Mouse (Mus musculus) frontal cortex, postnatal 36 days (tissue): ENCODE measurements around the gene Fgfr2.

Source experiments
- DNase-seq, 2 experiments: peaks; one replicate each; pipeline ENCODE4 v3.0.0; 2022; ENCODE audit warnings: low spot score in 2 of 2

Gene Fgfr2

GRCm38 (mm10) chr7:132305492-132306375, 817.4 kb downstream of the Fgfr2 start:
- no peak for DNase-seq

- no peak for DNase-seq
Observed at GRCm38 (mm10) chr7:132304424-132305085, 818.6 kb downstream of the Fgfr2 start.

- DNase-seq, result no peak
Observed at GRCm38 (mm10) chr7:132303988-132304387, 819.2 kb downstream of the Fgfr2 start.

- DNase-seq, result no peak
Observed at GRCm38 (mm10) chr7:132302508-132303241, 820.5 kb downstream of the Fgfr2 start.

- no peak for DNase-seq
Observed at GRCm38 (mm10) chr7:132299661-132300210, 823.4 kb downstream of the Fgfr2 start.

- DNase-seq, result no peak
Observed at GRCm38 (mm10) chr7:132298412-132298990, 824.6 kb downstream of the Fgfr2 start.

GRCm38 (mm10) chr7:132296661-132297443, 826.3 kb downstream of the Fgfr2 start:
- no peak for DNase-seq

GRCm38 (mm10) chr7:132296132-132296531, 827.0 kb downstream of the Fgfr2 start:
- DNase-seq, result no peak

GRCm38 (mm10) chr7:132287340-132287664, 835.8 kb downstream of the Fgfr2 start:
- DNase-seq, result no peak

GRCm38 (mm10) chr7:132286630-132287339, 836.4 kb downstream of the Fgfr2 start:
- no peak for DNase-seq

- DNase-seq, result peak; percentile 43 to 63
Observed at GRCm38 (mm10) chr7:132284795-132285194, 838.4 kb downstream of the Fgfr2 start.

- peak in 1 of 2 experiments; percentile 39 for DNase-seq
Observed at GRCm38 (mm10) chr7:132284048-132284737, 839.0 kb downstream of the Fgfr2 start.

GRCm38 (mm10) chr7:132282576-132282975, 840.6 kb downstream of the Fgfr2 start:
- DNase-seq, result no peak

- DNase-seq, result no peak
Observed at GRCm38 (mm10) chr7:132282161-132282560, 841.0 kb downstream of the Fgfr2 start.

- DNase-seq, result no peak
Observed at GRCm38 (mm10) chr7:132281753-132282152, 841.4 kb downstream of the Fgfr2 start.

GRCm38 (mm10) chr7:132278658-132279057, 844.5 kb downstream of the Fgfr2 start:
- no peak for DNase-seq

- DNase-seq, result no peak
Observed at GRCm38 (mm10) chr7:132276287-132276686, 846.9 kb downstream of the Fgfr2 start.

- no peak for DNase-seq
Observed at GRCm38 (mm10) chr7:132273741-132274513, 849.2 kb downstream of the Fgfr2 start.

GRCm38 (mm10) chr7:132272984-132273383, 850.2 kb downstream of the Fgfr2 start:
- DNase-seq, result no peak
